8 mouse cellular contexts compared by ENCODE assay signal in the genomic region with DNA sequence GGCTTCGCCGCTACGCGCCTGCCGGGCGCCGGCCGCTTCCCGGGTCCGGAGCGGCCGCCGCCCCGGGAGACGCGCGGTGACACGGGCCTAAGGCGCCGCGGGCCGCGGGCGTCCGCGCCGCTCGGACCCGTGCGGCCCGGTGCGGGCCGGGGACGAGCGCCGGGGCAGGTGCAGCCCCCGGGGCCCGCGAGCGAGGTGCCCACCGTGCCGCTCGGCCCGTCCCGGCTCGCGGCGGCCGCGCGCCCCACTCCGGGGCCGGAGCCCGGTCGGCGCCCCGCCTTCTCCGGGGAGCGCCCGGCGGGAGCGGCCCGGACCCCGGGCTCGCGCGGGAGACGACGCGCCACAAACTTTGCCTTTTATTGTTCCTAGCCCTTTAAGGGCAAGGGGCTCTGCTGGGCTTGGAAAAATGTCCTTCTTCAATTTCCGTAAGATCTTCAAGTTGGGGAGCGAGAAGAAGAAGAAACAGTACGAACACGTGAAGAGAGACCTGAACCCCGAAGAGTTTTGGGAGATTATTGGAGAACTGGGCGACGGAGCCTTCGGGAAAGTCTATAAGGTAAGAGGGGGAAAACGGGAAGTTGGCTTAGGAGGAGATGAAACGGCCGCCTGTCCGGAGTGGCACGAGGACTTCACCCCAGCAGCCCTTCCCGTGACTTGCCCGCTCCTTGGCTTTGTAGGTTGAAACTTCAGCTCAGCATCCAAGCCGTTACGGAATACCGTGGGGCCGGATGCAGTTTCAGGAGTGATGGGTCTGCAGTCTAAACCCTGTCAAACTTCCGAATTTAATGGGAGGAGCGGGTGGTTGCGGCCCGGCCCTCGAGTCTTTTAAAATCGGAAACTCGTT. TPM values are rescaled to one million over a fixed set of nuclear protein-coding genes. Genes with fewer than 3 reads are reported as not detected.
DNase-seq lines count a peak whose midpoint lies in the region; ATAC-seq and TF ChIP-seq lines count a peak whose summit lies in the region.

No protein-coding gene starts in this region.

- peak; percentile 8 for ATAC-seq in activated CD4-positive, CD25-positive, alpha-beta regulatory T cell, adult 4 months
- peak; percentile 75 for ATAC-seq in heart, embryonic 11.5 days (replicated peaks; ENCODE audit: insufficient number of reproducible peaks, low FRiP score, low TSS enrichment)
- ATAC-seq in kidney, embryonic 15.5 days (replicated peaks; ENCODE audit: low FRiP score), result peak; percentile 79

- peaks cover 0 to 19% of the 10 kb centered on the region in 2 experiments; a peak in 2 of 4 replicates for H3K4me1 ChIP-seq in CH12.LX (ENCODE audit: control insufficient read depth in 1 of 2, insufficient read depth in 2 of 2)
- peaks cover 26% of the 10 kb centered on the region for H3K4me1 ChIP-seq in heart, embryonic 11.5 days (ENCODE audit: control insufficient read depth, insufficient read depth, low read length)
- peaks cover 25% of the 10 kb centered on the region for H3K4me1 ChIP-seq in kidney, embryonic 15.5 days

- TF ChIP-seq EP300 in CH12.LX (IDR thresholded peaks at IDR 0.05; ENCODE audit: low read length), result no peak

- no peak for TF ChIP-seq POLR2A in CH12.LX (IDR thresholded peaks at IDR 0.05; ENCODE audit: low read depth, low read length)

- H3K4me3 ChIP-seq in CH12.LX (replicated peaks in 1 of 3; ENCODE audit: low read depth in 2 of 3, low read length in 2 of 3, poor library complexity in 1 of 3), result peak overlapping the region; percentile 72 to 88 (median 75)
- H3K4me3 ChIP-seq in heart, embryonic 11.5 days (ENCODE audit: low read depth, low read length), result peak overlapping the region; percentile 85
- H3K4me3 ChIP-seq in kidney, embryonic 15.5 days (replicated peaks), result peak overlapping the region; percentile 86

- no peak for TF ChIP-seq RAD21 in CH12.LX (IDR thresholded peaks at IDR 0.05; ENCODE audit: low read depth, low read length)

- dilution Hi-C loops in CH12.LX (cut with MboI; ENCODE audit: extremely low pct_ligation_motif_present, extremely low pct_unique_long_range_greater_than_20kb, low sequenced_read_pairs), result no loop called here

- H3K79me2 ChIP-seq in CH12.LX (replicated peaks; ENCODE audit: control insufficient read depth, extremely low read depth, insufficient read depth, poor library complexity, severe bottlenecking), result peaks cover 33% of the 10 kb centered on the region

- H3K4me2 ChIP-seq in CH12.LX (ENCODE audit: insufficient read depth, low read depth, poor library complexity, severe bottlenecking), result peak overlapping the region; percentile 77
- peak overlapping the region; percentile 84 for H3K4me2 ChIP-seq in heart, embryonic 11.5 days
- peak overlapping the region; percentile 75 for H3K4me2 ChIP-seq in kidney, embryonic 15.5 days

- in situ Hi-C loops in CH12.LX (cut with MboI; ENCODE audit: low pct_ligation_motif_present, low pct_unique_long_range_greater_than_20kb, low sequenced_read_pairs), result loop anchor here (10.0 kb wide), 1 partner anchor 45 kb away; the partner anchor contains the start of gene Stn1

- H3K36me3 ChIP-seq in CH12.LX (replicated peaks in 1 of 2; ENCODE audit: control insufficient read depth in 1 of 2, insufficient read depth in 1 of 2, low read length in 1 of 2), result no peaks in the 10 kb centered on the region
- H3K36me3 ChIP-seq in heart, embryonic 11.5 days (ENCODE audit: control insufficient read depth, insufficient read depth, low read length), result no peaks in the 10 kb centered on the region
- no peaks in the 10 kb centered on the region for H3K36me3 ChIP-seq in kidney, embryonic 15.5 days

- H3K9me3 ChIP-seq in CH12.LX (replicated peaks; ENCODE audit: low read length), result no peaks in the 10 kb centered on the region
- H3K9me3 ChIP-seq in heart, embryonic 11.5 days (replicated peaks; ENCODE audit: control insufficient read depth, low read length), result no peaks in the 10 kb centered on the region
- no peaks in the 10 kb centered on the region for H3K9me3 ChIP-seq in kidney, embryonic 15.5 days (replicated peaks)

- H3K9ac ChIP-seq in CH12.LX (ENCODE audit: insufficient read depth, low read depth), result peak overlapping the region; percentile 90
- peak overlapping the region; percentile 96 for H3K9ac ChIP-seq in heart, embryonic 11.5 days (ENCODE audit: low read depth, low read length)
- H3K9ac ChIP-seq in kidney, embryonic 15.5 days, result peak overlapping the region; percentile 93

- no peak overlapping the region for H3K27ac ChIP-seq in CH12.LX (ENCODE audit: insufficient read depth, low read depth)
- peak overlapping the region; percentile 97 for H3K27ac ChIP-seq in heart, embryonic 11.5 days (ENCODE audit: low read depth, low read length)
- H3K27ac ChIP-seq in kidney, embryonic 15.5 days, result peak overlapping the region; percentile 99

- TF ChIP-seq CTCF in CH12.LX (conservative IDR thresholded peaks at IDR 0.05 in 1 of 2, IDR thresholded peaks at IDR 0.05 in 1 of 2; ENCODE audit: low read depth in 2 of 2, low read length in 2 of 2), result no peak

- H3K27me3 ChIP-seq in CH12.LX (replicated peaks), result no peaks in the 10 kb centered on the region
- no peaks in the 10 kb centered on the region for H3K27me3 ChIP-seq in heart, embryonic 11.5 days (ENCODE audit: control insufficient read depth, insufficient read depth, low read length)
- no peaks in the 10 kb centered on the region for H3K27me3 ChIP-seq in kidney, embryonic 15.5 days

- DNase-seq in CH12.LX (ENCODE audit: extremely low read depth), result peak; percentile 30
- peak; percentile 46 for DNase-seq in embryo, embryonic 9.5 days (ENCODE audit: extremely low spot score)
- DNase-seq in lung, postnatal 4 days, result peak; percentile 49 to 62
- peak; percentile 7 to 43 for DNase-seq in spleen, adult 18-20 months
- no peak for DNase-seq in right cerebral cortex, adult 18-20 months

- WGBS in heart, embryonic 11.5 days (ENCODE audit: insufficient replicate concordance), result under 1% methylated on average over 71 of the region's 96 CpGs
- under 1% methylated on average over 95 of the region's 96 CpGs for WGBS in kidney, embryonic 15.5 days

TF ChIP-seq in CH12.LX, 34 proteins besides CTCF, POLR2A, EP300 and RAD21:
- TF ChIP-seq MAX (IDR thresholded peaks at IDR 0.05; ENCODE audit: low read length) (peak; percentile 47; the same call in 1 of the 2 replicates), ZNF384 (IDR thresholded peaks at IDR 0.05; ENCODE audit: low read depth, low read length) (no peak), MYC (IDR thresholded peaks at IDR 0.05; ENCODE audit: low read depth, low read length) (peak; percentile 24; the same call in 1 of the 2 replicates), ZKSCAN1 (IDR thresholded peaks at IDR 0.05; ENCODE audit: borderline replicate concordance, low read depth, low read length) (no peak), KAT2A (IDR thresholded peaks at IDR 0.05; ENCODE audit: insufficient replicate concordance, low read length) (no peak), ZMIZ1 (IDR thresholded peaks at IDR 0.05; ENCODE audit: low read depth, low read length) (no peak), JUND (conservative IDR thresholded peaks at IDR 0.05; ENCODE audit: low read depth, low read length) (no peak), UBTF (IDR thresholded peaks at IDR 0.05; ENCODE audit: low read depth, low read length) (0 out of 2 replicates have a peak, but pooled peaks have one; percentile 20), MXI1 (IDR thresholded peaks at IDR 0.05; ENCODE audit: low read depth, low read length) (peak; percentile 11; the same call in 1 of the 2 replicates), NRF1 (IDR thresholded peaks at IDR 0.05; ENCODE audit: low read depth, low read length) (no peak)

RNA-seq across cellular contexts. Expression of gene Slk, which starts 0.5 kb away (rescaled TPM):
- total RNA-seq in CH12.LX (2012; rRNA removed) (18.0 and 21.1 TPM in 2 replicates), CH12.LX (2014; rRNA removed) (25.5 and 31.6 TPM in 2 replicates)
- polyA plus RNA-seq in CH12.LX (2012; ENCODE audit: insufficient read length, low read depth), result 33.6 and 35.1 TPM in 2 replicates
- polyA plus RNA-seq in activated CD4-positive, CD25-positive, alpha-beta regulatory T cell, adult 4 months (2017; shearing (Covaris generic)), result 10 to 100 TPM; 15.1 to 16.2 TPM
- 11.3 and 14.1 TPM in 2 replicates for polyA plus RNA-seq in heart, embryonic 11.5 days (2014; fragmentation: Nextera tagmentation; extraction: Ambion mirVana)
- 12.0 and 12.2 TPM in 2 replicates for polyA plus RNA-seq in kidney, embryonic 15.5 days (2015; fragmentation: Nextera tagmentation; extraction: Ambion mirVana)

RNA-seq across cellular contexts. Expression of gene Stn1, which starts 42.7 kb away (rescaled TPM):
- total RNA-seq in CH12.LX (2012; rRNA removed) (21.8 and 25.3 TPM in 2 replicates), CH12.LX (2014; rRNA removed) (31.0 and 35.7 TPM in 2 replicates)
- polyA plus RNA-seq in CH12.LX (2012; ENCODE audit: insufficient read length, low read depth), result 16.9 and 18.3 TPM in 2 replicates
- 10 to 100 TPM; 29.5 to 38.1 TPM for polyA plus RNA-seq in activated CD4-positive, CD25-positive, alpha-beta regulatory T cell, adult 4 months (2017; shearing (Covaris generic))
- 40.0 and 41.6 TPM in 2 replicates for polyA plus RNA-seq in heart, embryonic 11.5 days (2014; fragmentation: Nextera tagmentation; extraction: Ambion mirVana)
- 47.1 and 51.0 TPM in 2 replicates for polyA plus RNA-seq in kidney, embryonic 15.5 days (2015; fragmentation: Nextera tagmentation; extraction: Ambion mirVana)

Comparison
In these comparisons a context has a peak if more than half of its experiments do, and no peak if none do; other contexts are left out.
1. ATAC-seq: peak in every context shown above with its lines; median percentile 79 in kidney, embryonic 15.5 days; 75 in heart, embryonic 11.5 days; 8 in activated CD4-positive, CD25-positive, alpha-beta regulatory T cell, adult 4 months.